Mouse (Mus musculus) olfactory bulb, adult 2 months (tissue): ENCODE measurements at regions not wholly inside any gene's neighbourhood (a gene's known extent, or its start where the extent isn't known, plus 50 kb on each side); places are given as distances from the start of the nearest gene placed in this dataset.

Experiments
- CTCF ChIP-seq: fragments of 200-500 bp; IDR thresholded peaks from 2 replicates; pipeline ENCODE4 v1.5.1; 2012; ENCODE audit warnings: low read depth, mild to moderate bottlenecking, low read length, moderate library complexity; ENCODE audit not compliant: insufficient read depth
- POLR2A ChIP-seq: fragments of 200-500 bp; IDR thresholded peaks from 2 replicates; pipeline ENCODE4 v1.6.1; 2012; ENCODE audit warnings: mild to moderate bottlenecking, low read depth, low read length, moderate library complexity; ENCODE audit not compliant: insufficient read depth

DNA sequence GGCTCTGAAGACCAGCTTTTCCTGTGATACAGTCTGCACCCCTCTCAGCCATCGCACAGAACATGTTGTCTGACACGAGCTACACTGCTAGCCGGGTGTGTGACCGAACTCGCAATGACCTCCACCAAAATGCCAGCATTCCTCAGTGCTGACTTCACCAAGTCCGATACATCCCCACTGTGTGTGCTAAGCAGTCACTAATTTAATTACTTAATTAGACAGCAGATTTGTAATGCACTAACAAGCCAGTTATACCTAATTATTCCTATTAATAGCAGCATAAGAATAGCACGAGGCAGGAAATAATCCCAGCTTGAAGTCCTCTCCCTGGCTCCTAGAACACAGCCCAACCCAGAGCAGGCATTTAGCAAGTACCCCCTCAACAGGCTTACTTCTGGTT is 452.0 kb downstream of the Prss52 start:
- TF ChIP-seq CTCF, result no peak
- no peak for TF ChIP-seq POLR2A
